Mouse (Mus musculus) splenic B cell, adult 2 months (primary cell): ENCODE measurements around the gene Ccm2l.

Experiments
- DNase-seq: peaks from one replicate; pipeline ENCODE4 v3.0.0-alpha.2; 2011; ENCODE audit warnings: low read depth, low spot score
- H3K27me3 ChIP-seq: 2 replicates; pipeline ENCODE4 v1.6.1; 2012; ENCODE audit warnings: mild to moderate bottlenecking, low read length, moderate library complexity, mixed read lengths; ENCODE audit not compliant: control insufficient read depth, poor library complexity, insufficient read depth, severe bottlenecking
- H3K36me3 ChIP-seq: 2 replicates; pipeline ENCODE4 v1.6.1; 2012; ENCODE audit warnings: mild to moderate bottlenecking, low read length, moderate library complexity, mixed read lengths; ENCODE audit not compliant: control insufficient read depth, poor library complexity, insufficient read depth, severe bottlenecking

Ccm2l gene

GRCm38 (mm10) chr2:153065747-153066508 is at the start of gene Ccm2l:
TSS of gene Ccm2l (plus strand) at chr2:153065955.
- no peaks in the 10 kb centered on the region for H3K36me3 ChIP-seq
- H3K27me3 ChIP-seq: no peaks in the 10 kb centered on the region
- DNase-seq: no peak

GRCm38 (mm10) chr2:153016786-153017185 is 49.0 kb upstream of the Ccm2l start:
- Histone ChIP-seq H3K36me3 (peaks cover under 1% of the 10 kb centered on the region; the same call in 1 of the 2 replicates), H3K27me3 (no peaks in the 10 kb centered on the region)
- no peak for DNase-seq

DNA sequence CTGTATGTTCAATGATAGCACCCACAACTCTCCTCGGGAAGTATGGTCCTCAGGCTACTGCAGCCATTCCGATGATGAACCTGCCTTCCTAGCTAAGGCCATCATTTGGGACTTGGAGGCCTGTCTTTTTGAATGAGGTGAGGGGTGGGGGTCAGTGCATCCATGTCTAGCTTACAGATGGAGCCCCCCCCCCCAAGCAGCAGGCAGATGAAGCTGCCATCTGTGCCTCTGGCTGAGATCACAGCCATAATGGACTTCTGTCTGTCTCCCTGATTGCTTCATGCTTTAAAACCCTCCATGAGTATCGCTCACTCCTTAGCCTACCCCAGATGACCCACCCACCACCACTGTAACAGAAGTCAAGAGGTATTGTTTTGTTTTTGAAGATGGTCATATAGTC is 46.4 kb upstream of the Ccm2l start:
- no peaks in the 10 kb centered on the region for H3K36me3 ChIP-seq
- H3K27me3 ChIP-seq: no peaks in the 10 kb centered on the region
- DNase-seq: no peak

- no peaks in the 10 kb centered on the region for H3K27me3 ChIP-seq
- no peak for DNase-seq
Measured at GRCm38 (mm10) chr2:153021163-153021562, 44.6 kb upstream of the Ccm2l start.

GRCm38 (mm10) chr2:153022855-153023254 is 42.9 kb upstream of the Ccm2l start:
- Histone ChIP-seq H3K36me3 (no peaks in the 10 kb centered on the region), H3K27me3 (no peaks in the 10 kb centered on the region)
- no peak for DNase-seq

More at GRCm38 (mm10) chr2:153021163-153021562, 44.6 kb upstream of the Ccm2l start:
- H3K36me3 ChIP-seq: no peaks in the 10 kb centered on the region

DNA sequence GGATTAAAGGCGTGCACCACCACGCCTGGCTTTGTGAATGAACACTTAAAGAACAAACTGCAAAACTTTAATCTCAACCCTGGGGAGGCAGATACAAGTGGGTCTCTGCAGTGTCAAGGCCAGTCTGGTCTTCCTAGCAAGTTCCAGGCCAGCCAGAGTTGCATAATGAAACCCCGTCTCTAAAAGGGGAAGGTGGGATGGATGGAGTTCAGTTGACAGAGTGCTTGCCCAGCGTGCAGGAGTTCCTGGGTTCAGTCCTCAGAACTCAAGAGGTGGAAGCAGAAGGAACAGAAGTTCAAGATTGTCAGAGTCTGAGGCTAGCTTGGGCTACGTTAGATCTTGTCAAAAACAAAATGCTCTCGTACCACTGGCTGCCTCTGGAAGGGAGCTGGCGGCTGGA is 39.7 kb upstream of the Ccm2l start:
- no peaks in the 10 kb centered on the region for H3K27me3 ChIP-seq
- DNase-seq: no peak
- H3K36me3 ChIP-seq: no peaks in the 10 kb centered on the region

DNA sequence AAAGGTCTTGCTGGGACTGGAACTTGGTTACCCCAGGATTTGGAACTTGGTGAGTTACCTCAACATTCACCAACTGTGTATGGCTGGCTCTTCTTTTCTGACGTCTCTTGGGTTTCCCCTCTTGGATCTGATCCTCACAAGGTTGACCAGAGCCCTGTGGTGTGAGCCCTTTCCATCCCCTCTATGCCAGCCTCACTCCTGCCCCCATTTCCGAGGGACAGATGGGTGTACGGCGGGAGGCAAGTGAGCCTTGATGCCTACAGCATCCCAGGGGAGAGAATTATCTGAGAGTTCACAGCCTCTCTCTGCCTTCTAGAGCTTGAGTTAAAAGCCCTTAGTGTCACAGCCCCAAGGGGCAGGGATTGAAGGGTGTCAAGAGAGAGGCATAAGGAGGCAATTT is 38.3 kb upstream of the Ccm2l start:
- H3K36me3 ChIP-seq: no peaks in the 10 kb centered on the region
- no peaks in the 10 kb centered on the region for H3K27me3 ChIP-seq
- DNase-seq: no peak

GRCm38 (mm10) chr2:153030422-153030821 is 35.3 kb upstream of the Ccm2l start:
- DNase-seq: no peak
- Histone ChIP-seq H3K27me3 (no peaks in the 10 kb centered on the region), H3K36me3 (no peaks in the 10 kb centered on the region)

GRCm38 (mm10) chr2:153031126-153032082 is 34.4 kb upstream of the Ccm2l start, which contains the start of gene Xkr7:
TSS of gene Xkr7 (plus strand) at chr2:153031852.
- Histone ChIP-seq H3K36me3 (no peaks in the 10 kb centered on the region), H3K27me3 (no peaks in the 10 kb centered on the region)
- DNase-seq: no peak

GRCm38 (mm10) chr2:153032083-153032842 is 33.5 kb upstream of the Ccm2l start:
- H3K27me3 ChIP-seq: no peaks in the 10 kb centered on the region
- peak; percentile 79 for DNase-seq
- H3K36me3 ChIP-seq: no peaks in the 10 kb centered on the region

DNA sequence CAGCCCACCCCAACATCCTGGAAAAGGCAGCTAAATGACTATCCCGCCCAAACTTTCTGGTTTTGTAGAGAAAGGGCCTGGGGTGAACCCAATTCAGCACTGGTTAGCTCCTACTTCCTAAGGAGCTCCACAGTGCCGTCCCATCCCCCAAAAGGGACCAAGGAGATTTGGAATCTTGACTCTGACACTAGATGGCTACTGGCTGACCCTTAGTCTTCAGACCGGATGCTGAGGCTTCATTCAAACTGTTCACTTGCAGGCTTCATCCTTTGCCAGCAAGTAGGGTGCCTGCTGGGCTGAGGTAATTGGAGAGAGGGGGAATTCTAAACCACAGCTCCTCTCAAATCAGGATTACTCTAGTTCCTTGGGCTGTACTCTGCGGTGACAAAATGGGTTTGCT is 32.8 kb upstream of the Ccm2l start:
- H3K36me3 ChIP-seq: no peaks in the 10 kb centered on the region
- no peaks in the 10 kb centered on the region for H3K27me3 ChIP-seq
- DNase-seq: no peak

- Histone ChIP-seq H3K27me3 (no peaks in the 10 kb centered on the region), H3K36me3 (no peaks in the 10 kb centered on the region)
- no peak for DNase-seq
Measured at GRCm38 (mm10) chr2:153033545-153034230, 32.1 kb upstream of the Ccm2l start.

DNA sequence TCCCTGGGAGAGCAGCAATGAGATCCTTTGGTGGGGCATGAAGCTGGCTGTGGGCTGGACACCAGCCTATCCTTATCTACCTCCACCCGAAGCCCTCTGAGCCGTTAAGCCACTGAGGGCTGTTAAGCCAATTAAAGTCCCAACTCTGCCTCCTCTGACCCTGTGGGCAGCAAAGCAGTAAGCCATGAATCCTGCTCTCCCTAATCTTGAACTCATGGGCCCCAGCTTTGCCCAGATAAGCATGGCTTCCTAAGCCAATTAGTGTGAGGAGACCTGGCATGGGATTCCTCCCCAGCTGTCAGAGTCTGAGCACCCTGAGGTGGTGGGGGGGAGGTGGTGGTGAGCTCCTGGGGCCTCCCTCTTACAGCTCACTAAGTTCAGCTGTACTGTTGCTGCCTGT is 29.1 kb upstream of the Ccm2l start:
- DNase-seq: no peak
- H3K36me3 ChIP-seq: no peaks in the 10 kb centered on the region

GRCm38 (mm10) chr2:153043886-153044285 is 21.9 kb upstream of the Ccm2l start:
- Histone ChIP-seq H3K27me3 (no peaks in the 10 kb centered on the region), H3K36me3 (no peaks in the 10 kb centered on the region)
- DNase-seq: no peak

More for the DNA sequence above, 29.1 kb upstream of the Ccm2l start:
- no peaks in the 10 kb centered on the region for H3K27me3 ChIP-seq
